Mouse (Mus musculus) urinary bladder, adult 18-20 months (tissue): ENCODE data around the gene Gm14692.
"Not testable (repeated sequence)": the region's sequence is repeated elsewhere in the genome, so short reads cannot be mapped to it uniquely, and the experiment has no call there.

Experiments
- DNase-seq, 2 experiments: peaks; one replicate each; pipeline ENCODE4 v3.0.0; 2022; ENCODE audit warnings: low spot score in 2 of 2, mixed read lengths in 2 of 2

The Gm14692 gene

DNA sequence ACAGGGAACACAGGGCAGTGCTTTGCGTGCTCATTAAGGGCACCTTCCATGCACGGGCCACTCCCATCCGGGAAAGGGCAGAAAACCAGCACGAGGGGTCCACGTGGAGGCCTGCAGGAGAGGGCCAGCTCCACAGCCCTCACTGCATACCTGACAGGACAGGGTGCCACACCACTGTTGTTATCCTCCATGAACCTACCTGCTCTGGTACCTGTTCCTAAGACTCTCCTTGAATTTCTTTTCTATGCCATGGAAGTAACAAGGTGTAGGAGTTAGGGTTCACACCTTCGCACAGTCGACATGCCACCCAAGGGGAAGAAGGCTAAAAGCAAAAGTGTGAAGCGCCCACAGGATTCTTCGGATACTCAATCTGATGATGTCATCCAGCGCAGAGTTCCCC is at the start of gene Gm14692:
Gm14692 (plus strand) TSS at position 301 of the 400 bp plus-strand sequence.
- not testable (repeated sequence) for DNase-seq

DNA sequence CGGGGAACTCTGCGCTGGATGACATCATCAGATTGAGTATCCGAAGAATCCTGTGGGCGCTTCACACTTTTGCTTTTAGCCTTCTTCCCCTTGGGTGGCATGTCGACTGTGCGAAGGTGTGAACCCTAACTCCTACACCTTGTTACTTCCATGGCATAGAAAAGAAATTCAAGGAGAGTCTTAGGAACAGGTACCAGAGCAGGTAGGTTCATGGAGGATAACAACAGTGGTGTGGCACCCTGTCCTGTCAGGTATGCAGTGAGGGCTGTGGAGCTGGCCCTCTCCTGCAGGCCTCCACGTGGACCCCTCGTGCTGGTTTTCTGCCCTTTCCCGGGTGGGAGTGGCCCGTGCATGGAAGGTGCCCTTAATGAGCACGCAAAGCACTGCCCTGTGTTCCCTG is 2.0 kb upstream of the Gm14692 start, which contains the start of gene Gm1140:
Gm1140 (minus strand) TSS at position 101 of the 400 bp plus-strand sequence.
- not testable (repeated sequence) for DNase-seq
